Mouse (Mus musculus): ENCODE results near the gene Gm382. TPM values are rescaled to one million over a fixed set of nuclear protein-coding genes. Genes with fewer than 3 reads are reported as not detected.

Gene Gm382
- not detected for total RNA-seq (2021)
- long read RNA-seq, experiment 1: 0 reads
- long read RNA-seq, experiment 2: 0 reads

DNA sequence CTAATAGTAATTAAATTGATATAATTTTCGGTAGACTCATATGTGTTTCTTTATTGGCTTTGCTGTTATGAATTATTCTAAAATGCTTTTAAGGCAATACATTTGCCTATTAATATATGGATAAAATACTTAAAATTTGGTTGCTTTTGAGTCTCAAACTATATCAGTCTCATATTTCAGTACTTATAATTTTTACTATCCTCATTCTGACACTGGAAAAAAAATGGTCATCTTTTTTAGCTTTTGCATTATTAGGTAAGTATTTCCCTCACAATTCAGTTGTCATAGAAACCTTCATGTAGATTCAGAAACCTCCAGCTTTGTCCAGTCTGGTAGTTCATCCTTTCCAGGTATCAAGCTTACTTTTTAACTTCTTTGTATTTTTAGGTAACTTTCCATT, at the start of gene Gm382:
Gene Gm382 (plus strand): TSS at position 301 of the 400 bp plus-strand sequence.
- no peak for DNase-seq

DNA sequence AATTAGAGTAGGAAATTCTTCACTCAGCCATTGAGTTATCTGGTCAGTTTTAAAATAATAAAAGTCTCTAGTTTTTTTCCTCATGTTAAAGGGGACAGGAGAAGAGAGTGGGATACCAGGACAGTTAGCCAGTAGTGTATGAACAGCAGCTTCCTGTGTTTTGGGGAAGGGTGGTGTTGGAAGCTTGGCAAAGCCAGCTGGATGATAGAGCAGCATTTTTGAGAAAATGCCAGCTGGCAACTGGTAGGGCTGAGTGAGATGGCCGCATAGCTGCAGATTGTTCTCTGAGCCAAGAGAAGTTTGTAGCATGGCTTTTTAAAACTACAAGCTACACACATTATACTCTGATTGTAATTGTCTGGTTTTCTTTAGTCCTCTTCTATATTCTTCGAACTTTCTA, 30.4 kb downstream of the Gm382 start:
- DNase-seq: no peak

GRCm38 (mm10) chrX:127091282-127091681, 51.5 kb downstream of the Gm382 start:
- DNase-seq: no peak

DNA sequence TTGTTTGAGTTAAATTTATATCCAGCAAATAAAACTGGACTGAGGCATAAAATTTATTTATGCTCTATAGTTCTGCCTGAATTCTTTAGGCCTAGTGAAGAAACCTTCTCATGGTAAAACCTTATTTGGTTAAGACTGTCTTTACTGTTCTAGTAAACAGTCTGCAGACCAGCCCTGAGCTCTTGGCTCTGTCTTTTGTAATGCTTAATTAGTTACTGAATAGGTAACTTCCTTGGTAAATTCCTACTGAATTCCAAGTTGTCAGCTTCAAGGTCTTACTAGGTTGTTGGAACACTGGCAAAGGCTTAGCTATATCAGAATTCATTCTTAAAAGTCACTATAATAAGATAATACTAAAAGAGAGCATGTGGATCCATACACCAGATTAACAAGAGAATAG, 53.3 kb downstream of the Gm382 start:
- DNase-seq: no peak

GRCm38 (mm10) chrX:127093961-127094360, 54.2 kb downstream of the Gm382 start:
- DNase-seq: no peak

- no peak for DNase-seq
Measured at GRCm38 (mm10) chrX:127104341-127104740, 64.6 kb downstream of the Gm382 start.

Other genes starting within 250 kb of the Gm382 start
- gene 4932411N23Rik, start 224.1 kb upstream of the Gm382 start, total RNA-seq (2021): not detected

Measured in adrenal gland, postnatal 36 days (tissue).